Mouse (Mus musculus): ENCODE results near the gene Tcirg1. TPM values are rescaled to one million over a fixed set of nuclear protein-coding genes. Genes with fewer than 3 reads are reported as not detected.

Gene Tcirg1
- total and polyA plus RNA-seq, 3 experiments = 7.4 to 50.5 (median 12.4) TPM

- H3K9ac ChIP-seq (ENCODE audit: low read depth, low read length) = no peak overlapping the region
- no peak for TF ChIP-seq CTCF (IDR thresholded peaks at IDR 0.05)
- TF ChIP-seq POLR2A (IDR thresholded peaks at IDR 0.05; ENCODE audit: insufficient read depth, low read depth, low read length) = no peak
- no peak for TF ChIP-seq EP300 (IDR thresholded peaks at IDR 0.05; ENCODE audit: insufficient read depth, low read depth, low read length)
- no peaks in the 10 kb centered on the region for H3K79me2 ChIP-seq (replicated peaks; ENCODE audit: control insufficient read depth, insufficient read depth, low read length)
- DNase-seq = no peak
- WGBS = 91% methylated on average over 7 of the region's 7 CpGs
- intact Hi-C loops (cut with DNase I) = no loop called here
- peaks cover 27% of the 10 kb centered on the region for H3K4me1 ChIP-seq (ENCODE audit: control insufficient read depth, insufficient read depth, low read length)
- H3K27me3 ChIP-seq (ENCODE audit: control insufficient read depth, insufficient read depth, low read length) = no peaks in the 10 kb centered on the region
- H3K36me3 ChIP-seq (ENCODE audit: control insufficient read depth, insufficient read depth, low read length) = no peaks in the 10 kb centered on the region
- H3K27ac ChIP-seq = no peak overlapping the region; the same call in 1 of the 2 replicates
- H3K4me3 ChIP-seq = no peak overlapping the region
Observed at GRCm38 (mm10) chr19:3924868-3925267, 17.9 kb upstream of the Tcirg1 start.

- Histone ChIP-seq H3K36me3 (ENCODE audit: control insufficient read depth, insufficient read depth, low read length) (no peaks in the 10 kb centered on the region), H3K4me3 (no peak overlapping the region), H3K79me2 (replicated peaks; ENCODE audit: control insufficient read depth, insufficient read depth, low read length) (no peaks in the 10 kb centered on the region), H3K27ac (peak overlapping the region; percentile 70), H3K4me1 (ENCODE audit: control insufficient read depth, insufficient read depth, low read length) (peaks cover 21% of the 10 kb centered on the region), H3K9ac (ENCODE audit: low read depth, low read length) (no peak overlapping the region), H3K27me3 (ENCODE audit: control insufficient read depth, insufficient read depth, low read length) (no peaks in the 10 kb centered on the region)
- DNase-seq = peak in 1 of 2 experiments; percentile 7
- WGBS = 48% methylated on average over 8 of the region's 8 CpGs
- TF ChIP-seq EP300 (IDR thresholded peaks at IDR 0.05; ENCODE audit: insufficient read depth, low read depth, low read length) (no peak), CTCF (IDR thresholded peaks at IDR 0.05) (no peak), POLR2A (IDR thresholded peaks at IDR 0.05; ENCODE audit: insufficient read depth, low read depth, low read length) (no peak)
- intact Hi-C loops (cut with DNase I) = no loop called here
Observed at GRCm38 (mm10) chr19:3924190-3924589, 17.3 kb upstream of the Tcirg1 start.

- H3K4me1 ChIP-seq (ENCODE audit: control insufficient read depth, insufficient read depth, low read length) = peaks cover 19% of the 10 kb centered on the region
- no peak overlapping the region for H3K9ac ChIP-seq (ENCODE audit: low read depth, low read length)
- no peaks in the 10 kb centered on the region for H3K36me3 ChIP-seq (ENCODE audit: control insufficient read depth, insufficient read depth, low read length)
- DNase-seq = peak; percentile 67 to 77
- H3K79me2 ChIP-seq (replicated peaks; ENCODE audit: control insufficient read depth, insufficient read depth, low read length) = no peaks in the 10 kb centered on the region
- TF ChIP-seq EP300 (IDR thresholded peaks at IDR 0.05; ENCODE audit: insufficient read depth, low read depth, low read length) (peak; percentile 70; the same call in 1 of the 2 replicates), CTCF (IDR thresholded peaks at IDR 0.05) (no peak)
- H3K4me3 ChIP-seq = no peak overlapping the region
- intact Hi-C loops (cut with DNase I) = no loop called here
- WGBS = 37% methylated on average over 13 of the region's 13 CpGs
- H3K27me3 ChIP-seq (ENCODE audit: control insufficient read depth, insufficient read depth, low read length) = no peaks in the 10 kb centered on the region
- peak overlapping the region; percentile 70 for H3K27ac ChIP-seq
Observed at GRCm38 (mm10) chr19:3923586-3923985, 16.7 kb upstream of the Tcirg1 start.

- Histone ChIP-seq H3K27me3 (ENCODE audit: control insufficient read depth, insufficient read depth, low read length) (no peaks in the 10 kb centered on the region), H3K79me2 (replicated peaks; ENCODE audit: control insufficient read depth, insufficient read depth, low read length) (no peaks in the 10 kb centered on the region), H3K36me3 (ENCODE audit: control insufficient read depth, insufficient read depth, low read length) (no peaks in the 10 kb centered on the region), H3K27ac (peak overlapping the region; percentile 70; the same call in 1 of the 2 replicates), H3K9ac (ENCODE audit: low read depth, low read length) (no peak overlapping the region), H3K4me3 (no peak overlapping the region), H3K4me1 (ENCODE audit: control insufficient read depth, insufficient read depth, low read length) (peaks cover 19% of the 10 kb centered on the region)
- intact Hi-C loops (cut with DNase I) = no loop called here
- TF ChIP-seq CTCF (IDR thresholded peaks at IDR 0.05) (no peak), EP300 (IDR thresholded peaks at IDR 0.05; ENCODE audit: insufficient read depth, low read depth, low read length) (no peak), POLR2A (IDR thresholded peaks at IDR 0.05; ENCODE audit: insufficient read depth, low read depth, low read length) (no peak)
- 47% methylated on average over 10 of the region's 10 CpGs for WGBS
- DNase-seq = peak in 1 of 2 experiments; percentile 45
Observed at GRCm38 (mm10) chr19:3922661-3923371, 15.9 kb upstream of the Tcirg1 start.

- Histone ChIP-seq H3K4me1 (ENCODE audit: control insufficient read depth, insufficient read depth, low read length) (peaks cover 14% of the 10 kb centered on the region), H3K79me2 (replicated peaks; ENCODE audit: control insufficient read depth, insufficient read depth, low read length) (no peaks in the 10 kb centered on the region), H3K27me3 (ENCODE audit: control insufficient read depth, insufficient read depth, low read length) (no peaks in the 10 kb centered on the region), H3K27ac (no peak overlapping the region), H3K4me3 (no peak overlapping the region), H3K9ac (ENCODE audit: low read depth, low read length) (no peak overlapping the region), H3K36me3 (ENCODE audit: control insufficient read depth, insufficient read depth, low read length) (no peaks in the 10 kb centered on the region)
- intact Hi-C loops (cut with DNase I) = no loop called here
- no peak for DNase-seq
- TF ChIP-seq POLR2A (IDR thresholded peaks at IDR 0.05; ENCODE audit: insufficient read depth, low read depth, low read length) (no peak), EP300 (IDR thresholded peaks at IDR 0.05; ENCODE audit: insufficient read depth, low read depth, low read length) (no peak)
Observed at GRCm38 (mm10) chr19:3919928-3920327, 13.0 kb upstream of the Tcirg1 start.

- no peak for DNase-seq
Observed at GRCm38 (mm10) chr19:3916727-3917126, 9.8 kb upstream of the Tcirg1 start.

More at GRCm38 (mm10) chr19:3916727-3917126, 9.8 kb upstream of the Tcirg1 start:
- WGBS = 65% methylated on average over 11 of the region's 11 CpGs
- no peak for TF ChIP-seq CTCF (IDR thresholded peaks at IDR 0.05)
- TF ChIP-seq POLR2A (IDR thresholded peaks at IDR 0.05; ENCODE audit: insufficient read depth, low read depth, low read length) = no peak
- no peak for TF ChIP-seq EP300 (IDR thresholded peaks at IDR 0.05; ENCODE audit: insufficient read depth, low read depth, low read length)
- Histone ChIP-seq H3K27ac (no peak overlapping the region), H3K4me1 (ENCODE audit: control insufficient read depth, insufficient read depth, low read length) (peaks cover 6% of the 10 kb centered on the region), H3K4me3 (no peak overlapping the region), H3K27me3 (ENCODE audit: control insufficient read depth, insufficient read depth, low read length) (no peaks in the 10 kb centered on the region), H3K9ac (ENCODE audit: low read depth, low read length) (no peak overlapping the region), H3K79me2 (replicated peaks; ENCODE audit: control insufficient read depth, insufficient read depth, low read length) (no peaks in the 10 kb centered on the region), H3K36me3 (ENCODE audit: control insufficient read depth, insufficient read depth, low read length) (no peaks in the 10 kb centered on the region)
- intact Hi-C loops (cut with DNase I) = no loop called here
